Mouse (Mus musculus) left cerebral cortex, postnatal 25 days (tissue): Measurements from ENCODE around the gene Mef2c. TPM values are rescaled to one million over a fixed set of nuclear protein-coding genes. Genes with fewer than 3 reads are reported as not detected.

Experiments used
- DNase-seq, 2 experiments: peaks; one replicate each; pipeline ENCODE4 v3.0.0; 2022; ENCODE audit warnings: low spot score in 2 of 2, mixed read lengths in 1 of 2
- intact Hi-C: fragments of 180-260 bp; cut with DNase I; formaldehyde crosslinking; loops from one replicate; pipeline ENCODE4 v1.15.1; 2025
- total RNA-seq, 2 experiments: library from RNA; stranded (reverse); gene quantifications; 2 replicates each; pipeline ENCODE4 v1.2.3; 2021

Mef2c gene
- total RNA-seq, 2 experiments from 2014 or later: 688 to 732 TPM

DNA sequence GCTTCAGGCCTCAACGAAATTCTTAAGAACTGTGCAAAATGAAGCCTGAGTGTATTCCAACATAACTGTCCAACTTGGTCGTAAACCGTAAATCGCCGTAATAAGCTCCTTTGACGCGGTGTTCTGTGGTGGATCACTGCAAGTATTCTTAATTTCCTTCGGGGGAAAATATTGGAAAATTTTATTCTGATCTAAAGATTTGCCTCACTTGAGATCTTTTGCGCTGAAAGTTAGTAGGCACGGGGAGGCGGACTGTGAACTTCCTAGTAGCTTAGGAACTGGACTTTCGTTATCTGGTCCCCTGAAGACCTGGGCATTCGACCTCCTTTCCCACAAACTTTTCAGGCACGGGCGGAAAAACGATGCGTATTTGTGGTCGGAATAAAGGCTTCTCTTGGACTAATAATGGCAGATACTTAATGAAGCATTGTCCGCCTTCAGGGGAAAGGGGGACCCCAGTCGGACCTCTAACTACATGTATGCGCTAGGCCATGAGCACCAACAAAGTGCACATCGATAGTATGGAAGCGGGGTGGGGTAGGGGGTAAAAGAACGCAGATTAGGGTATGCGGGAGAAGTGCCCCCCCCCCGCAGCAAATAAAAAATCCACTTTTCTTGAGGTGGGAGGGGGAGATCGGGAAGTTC lies 212.3 kb downstream of the Mef2c start:
- DNase-seq: peak; percentile 27 to 42
- intact Hi-C loops: loop anchor here (2.0 to 10.0 kb wide), 8 partner anchors 194 to 1934 kb away; partner anchors contain the start of genes Cetn3 and Rasa1
